Mouse (Mus musculus): ENCODE data around the gene Cnnm2.

Cnnm2 gene

GRCm38 (mm10) chr19:46799903-46800583 lies 38.6 kb downstream of the Cnnm2 start:
- no peak for DNase-seq (ENCODE audit: low read depth)

- DNase-seq (ENCODE audit: low read depth) = no peak
Observed at GRCm38 (mm10) chr19:46801492-46801891, 40.1 kb downstream of the Cnnm2 start.

- no peak for DNase-seq (ENCODE audit: low read depth)
Observed at GRCm38 (mm10) chr19:46802306-46802705, 40.9 kb downstream of the Cnnm2 start.

- no peak for DNase-seq (ENCODE audit: low read depth)
Observed at GRCm38 (mm10) chr19:46803732-46804131, 42.3 kb downstream of the Cnnm2 start.

GRCm38 (mm10) chr19:46804751-46805150 lies 43.4 kb downstream of the Cnnm2 start:
- no peak for DNase-seq (ENCODE audit: low read depth)

- DNase-seq (ENCODE audit: low read depth) = no peak
Observed at GRCm38 (mm10) chr19:46805933-46806688, 44.7 kb downstream of the Cnnm2 start.

- no peak for DNase-seq (ENCODE audit: low read depth)
Observed at GRCm38 (mm10) chr19:46808261-46808660, 46.9 kb downstream of the Cnnm2 start.

- no peak for DNase-seq (ENCODE audit: low read depth)
Observed at GRCm38 (mm10) chr19:46809031-46809430, 47.6 kb downstream of the Cnnm2 start.

- DNase-seq (ENCODE audit: low read depth) = peak; percentile 33
Observed at GRCm38 (mm10) chr19:46819276-46819675, 57.9 kb downstream of the Cnnm2 start.

GRCm38 (mm10) chr19:46822491-46822890 lies 61.1 kb downstream of the Cnnm2 start:
- DNase-seq (ENCODE audit: low read depth) = no peak

- DNase-seq (ENCODE audit: low read depth) = no peak
Observed at GRCm38 (mm10) chr19:46823759-46824158, 62.4 kb downstream of the Cnnm2 start.

- no peak for DNase-seq (ENCODE audit: low read depth)
Observed at GRCm38 (mm10) chr19:46824867-46825266, 63.5 kb downstream of the Cnnm2 start.

- DNase-seq (ENCODE audit: low read depth) = no peak
Observed at GRCm38 (mm10) chr19:46827654-46828165, 66.3 kb downstream of the Cnnm2 start.

GRCm38 (mm10) chr19:46828961-46829360 lies 67.6 kb downstream of the Cnnm2 start:
- no peak for DNase-seq (ENCODE audit: low read depth)

GRCm38 (mm10) chr19:46831381-46831780 lies 70.0 kb downstream of the Cnnm2 start:
- no peak for DNase-seq (ENCODE audit: low read depth)

- DNase-seq (ENCODE audit: low read depth) = no peak
Observed at GRCm38 (mm10) chr19:46834301-46834700, 72.9 kb downstream of the Cnnm2 start.

GRCm38 (mm10) chr19:46835339-46835738 lies 73.9 kb downstream of the Cnnm2 start:
- no peak for DNase-seq (ENCODE audit: low read depth)

GRCm38 (mm10) chr19:46836085-46836484 lies 74.7 kb downstream of the Cnnm2 start:
- DNase-seq (ENCODE audit: low read depth) = no peak

GRCm38 (mm10) chr19:46837290-46838079 lies 76.1 kb downstream of the Cnnm2 start:
- DNase-seq (ENCODE audit: low read depth) = no peak

- no peak for DNase-seq (ENCODE audit: low read depth)
Observed at GRCm38 (mm10) chr19:46841016-46841415, 79.6 kb downstream of the Cnnm2 start.

- no peak for DNase-seq (ENCODE audit: low read depth)
Observed at GRCm38 (mm10) chr19:46843030-46843429, 81.6 kb downstream of the Cnnm2 start.

GRCm38 (mm10) chr19:46846056-46846455 lies 84.7 kb downstream of the Cnnm2 start:
- no peak for DNase-seq (ENCODE audit: low read depth)
